ENCODE assay signal across 22 mouse cellular contexts in the genomic region with DNA sequence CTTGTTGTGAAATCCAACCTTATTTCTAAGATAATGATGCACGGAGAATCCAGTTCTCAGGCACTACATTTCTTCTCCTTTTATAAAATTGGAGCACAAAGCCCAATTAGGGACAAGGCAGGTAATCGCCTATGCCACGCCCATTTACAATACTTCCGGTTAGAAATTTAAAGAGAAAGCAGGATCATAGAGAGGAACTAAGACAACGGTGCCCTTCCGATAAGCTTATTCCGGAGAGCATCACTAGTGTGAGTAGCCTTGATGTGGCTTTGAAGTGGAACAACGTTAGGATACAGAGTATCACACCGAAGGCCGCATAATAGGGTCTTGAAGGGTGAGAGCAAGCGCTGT.
DNase-seq lines count a peak whose midpoint lies in the region; ATAC-seq and TF ChIP-seq lines count a peak whose summit lies in the region.
"Had no signal": no experiment of that assay in that cellular context is flagged by ENCODE, and none has a peak within 500 bp of the region (broad histone marks: within the 10 kb centered on the region; RNA-seq: fewer than 3 reads in every experiment).

No protein-coding gene starts in this region.

- H3K27me3 ChIP-seq in embryonic facial prominence, embryonic 13.5 days: peaks cover 3% of the 10 kb centered on the region; the same call in 1 of the 2 replicates
- no peaks in the 10 kb centered on the region for H3K27me3 ChIP-seq in embryonic facial prominence, embryonic 10.5 days (replicated peaks; ENCODE audit: low read depth, poor library complexity, severe bottlenecking)
- no peaks in the 10 kb centered on the region for H3K27me3 ChIP-seq in kidney, embryonic 16.5 days (ENCODE audit: insufficient read depth, low read length)
- H3K27me3 ChIP-seq in CH12.LX (replicated peaks): no peaks in the 10 kb centered on the region
- H3K27me3 ChIP-seq: heart, embryonic 13.5 days; limb, embryonic 15.5 days; midbrain, embryonic 12.5 days had no signal

- no peak overlapping the region for H3K9ac ChIP-seq in embryonic facial prominence, embryonic 13.5 days
- no peak overlapping the region for H3K9ac ChIP-seq in kidney, embryonic 16.5 days (replicated peaks; ENCODE audit: low read length)
- no peak overlapping the region for H3K9ac ChIP-seq in CH12.LX (ENCODE audit: insufficient read depth, low read depth)
- H3K9ac ChIP-seq: heart, embryonic 13.5 days; limb, embryonic 15.5 days; liver, embryonic 14.5 days; lung, embryonic 14.5 days; midbrain, embryonic 12.5 days had no signal

- H3K4me3 ChIP-seq in embryonic facial prominence, embryonic 13.5 days: no peak overlapping the region
- no peak overlapping the region for H3K4me3 ChIP-seq in embryonic facial prominence, embryonic 10.5 days
- H3K4me3 ChIP-seq in kidney, embryonic 16.5 days (ENCODE audit: low read length): peak overlapping the region; percentile 15
- H3K4me3 ChIP-seq in CH12.LX (replicated peaks in 1 of 3; ENCODE audit: low read depth in 2 of 3, low read length in 2 of 3, poor library complexity in 1 of 3): no peak overlapping the region
- H3K4me3 ChIP-seq: heart, adult 2 months; heart, embryonic 13.5 days; limb, embryonic 15.5 days; midbrain, embryonic 12.5 days had no signal

- dilution Hi-C loops in CH12.LX (cut with MboI; ENCODE audit: extremely low pct_ligation_motif_present, extremely low pct_unique_long_range_greater_than_20kb, low sequenced_read_pairs): no loop called here

- TF ChIP-seq POLR2A in CH12.LX (IDR thresholded peaks at IDR 0.05; ENCODE audit: low read depth, low read length): no peak

- H3K4me1 ChIP-seq in embryonic facial prominence, embryonic 13.5 days: peaks cover 12% of the 10 kb centered on the region
- peaks cover 21% of the 10 kb centered on the region for H3K4me1 ChIP-seq in embryonic facial prominence, embryonic 10.5 days
- H3K4me1 ChIP-seq in kidney, embryonic 16.5 days (ENCODE audit: insufficient read depth, low read length): peaks cover 13% of the 10 kb centered on the region
- H3K4me1 ChIP-seq in CH12.LX (ENCODE audit: control insufficient read depth in 1 of 2, insufficient read depth in 2 of 2): no peaks in the 10 kb centered on the region; a peak in 1 of 4 replicates
- H3K4me1 ChIP-seq: limb, embryonic 15.5 days had no signal

- DNase-seq in embryonic facial prominence, embryonic 10.5 days (ENCODE audit: low spot score): no peak
- DNase-seq in kidney, postnatal 36 days: no peak
- no peak for DNase-seq in CH12.LX (ENCODE audit: extremely low read depth)
- DNase-seq in large intestine, adult 2 months (ENCODE audit: low read depth, low spot score): peak; percentile 54
- no peak for DNase-seq in cerebellum, postnatal 14 days
- DNase-seq: adrenal gland, postnatal 14 days; cerebellum, adult 9-10 months; gastrocnemius, postnatal 36 days; heart, adult 2 months; heart, postnatal 14 days; kidney, postnatal 10 days; layer of hippocampus, postnatal 36 days; lung, embryonic 14.5 days; right cerebral cortex, postnatal 25 days; spleen, adult 18-20 months; thymus, postnatal 25 days had no signal

- in situ Hi-C loops in CH12.LX (cut with MboI; ENCODE audit: low pct_ligation_motif_present, low pct_unique_long_range_greater_than_20kb, low sequenced_read_pairs): no loop called here

- no peak overlapping the region for H3K27ac ChIP-seq in embryonic facial prominence, embryonic 13.5 days
- no peak overlapping the region for H3K27ac ChIP-seq in embryonic facial prominence, embryonic 10.5 days (replicated peaks)
- H3K27ac ChIP-seq in kidney, embryonic 16.5 days (ENCODE audit: low read length): no peak overlapping the region
- H3K27ac ChIP-seq in CH12.LX (ENCODE audit: insufficient read depth, low read depth): no peak overlapping the region
- H3K27ac ChIP-seq: heart, adult 2 months; heart, embryonic 13.5 days; limb, embryonic 15.5 days; liver, embryonic 14.5 days; midbrain, embryonic 12.5 days had no signal

- no peaks in the 10 kb centered on the region for H3K79me2 ChIP-seq in CH12.LX (replicated peaks; ENCODE audit: control insufficient read depth, extremely low read depth, insufficient read depth, poor library complexity, severe bottlenecking)

- TF ChIP-seq RAD21 in CH12.LX (IDR thresholded peaks at IDR 0.05; ENCODE audit: low read depth, low read length): no peak

- ATAC-seq in embryonic facial prominence, embryonic 13.5 days (ENCODE audit: insufficient number of reproducible peaks, insufficient read depth, low FRiP score, low TSS enrichment, low read depth): no peak
- ATAC-seq in kidney, embryonic 16.5 days (ENCODE audit: low FRiP score, low TSS enrichment): no peak

- TF ChIP-seq EP300 in CH12.LX (IDR thresholded peaks at IDR 0.05; ENCODE audit: low read length): no peak

- peak overlapping the region; percentile 38 for H3K4me2 ChIP-seq in embryonic facial prominence, embryonic 13.5 days
- H3K4me2 ChIP-seq in kidney, embryonic 16.5 days (replicated peaks; ENCODE audit: low read depth, low read length): peak overlapping the region; percentile 32; the same call in 1 of the 2 replicates
- peak overlapping the region; percentile 15; the same call in 1 of the 2 replicates for H3K4me2 ChIP-seq in CH12.LX (ENCODE audit: insufficient read depth, low read depth, poor library complexity, severe bottlenecking)
- H3K4me2 ChIP-seq: heart, embryonic 13.5 days; lung, embryonic 14.5 days; midbrain, embryonic 12.5 days had no signal

- H3K36me3 ChIP-seq in embryonic facial prominence, embryonic 13.5 days: no peaks in the 10 kb centered on the region
- no peaks in the 10 kb centered on the region for H3K36me3 ChIP-seq in embryonic facial prominence, embryonic 10.5 days (replicated peaks)
- no peaks in the 10 kb centered on the region for H3K36me3 ChIP-seq in kidney, embryonic 16.5 days (ENCODE audit: insufficient read depth, low read length)
- H3K36me3 ChIP-seq in CH12.LX (replicated peaks in 1 of 2; ENCODE audit: control insufficient read depth in 1 of 2, insufficient read depth in 1 of 2, low read length in 1 of 2): no peaks in the 10 kb centered on the region
- H3K36me3 ChIP-seq: heart, embryonic 13.5 days; limb, embryonic 15.5 days; midbrain, embryonic 12.5 days had no signal

- no peak for TF ChIP-seq CTCF in CH12.LX (conservative IDR thresholded peaks at IDR 0.05 in 1 of 2, IDR thresholded peaks at IDR 0.05 in 1 of 2; ENCODE audit: low read depth in 2 of 2, low read length in 2 of 2)

- H3K9me3 ChIP-seq in embryonic facial prominence, embryonic 13.5 days: no peaks in the 10 kb centered on the region
- no peaks in the 10 kb centered on the region for H3K9me3 ChIP-seq in embryonic facial prominence, embryonic 10.5 days
- H3K9me3 ChIP-seq in kidney, embryonic 16.5 days (ENCODE audit: low read length): no peaks in the 10 kb centered on the region
- H3K9me3 ChIP-seq in CH12.LX (replicated peaks; ENCODE audit: low read length): no peaks in the 10 kb centered on the region
- H3K9me3 ChIP-seq: heart, embryonic 13.5 days; limb, embryonic 15.5 days; midbrain, embryonic 12.5 days had no signal

- WGBS in embryonic facial prominence, embryonic 13.5 days: 77% methylated on average over 11 of the region's 11 CpGs
- 89% methylated on average over 11 of the region's 11 CpGs for WGBS in embryonic facial prominence, embryonic 10.5 days
- 87% methylated on average over 11 of the region's 11 CpGs for WGBS in kidney, embryonic 16.5 days
- 39% methylated on average over 11 of the region's 11 CpGs for WGBS in large intestine, adult 2 months

TF ChIP-seq in CH12.LX, 34 proteins besides CTCF, POLR2A, EP300 and RAD21:
- TF ChIP-seq HCFC1 (IDR thresholded peaks at IDR 0.05; ENCODE audit: low read depth, low read length): no peak
- TF ChIP-seq UBTF (IDR thresholded peaks at IDR 0.05; ENCODE audit: low read depth, low read length): no peak
- TF ChIP-seq TBP (conservative IDR thresholded peaks at IDR 0.05; ENCODE audit: low read depth, low read length): no peak
- no peak for TF ChIP-seq E2F4 (IDR thresholded peaks at IDR 0.05; ENCODE audit: insufficient replicate concordance, low read depth, low read length)
